Mouse (Mus musculus): Measurements from ENCODE around the gene Ccdc13.

Ccdc13 gene

GRCm38 (mm10) chr9:121760271-121761090 lies 78.8 kb downstream of the Ccdc13 start:
- no peak for DNase-seq (ENCODE audit: low read depth, low spot score)

- DNase-seq (ENCODE audit: low read depth, low spot score): no peak
Observed at GRCm38 (mm10) chr9:121759091-121760081, 79.9 kb downstream of the Ccdc13 start, which contains the start of gene Zfp651. TSS of gene Zfp651 (plus strand) at chr9:121759330.

GRCm38 (mm10) chr9:121757835-121758814 lies 81.1 kb downstream of the Ccdc13 start:
- no peak for DNase-seq (ENCODE audit: low read depth, low spot score)

- DNase-seq (ENCODE audit: low read depth, low spot score): no peak
Observed at GRCm38 (mm10) chr9:121757432-121757831, 81.8 kb downstream of the Ccdc13 start.

- DNase-seq (ENCODE audit: low read depth, low spot score): no peak
Observed at GRCm38 (mm10) chr9:121756785-121757184, 82.5 kb downstream of the Ccdc13 start.

GRCm38 (mm10) chr9:121754624-121755023 lies 84.6 kb downstream of the Ccdc13 start:
- no peak for DNase-seq (ENCODE audit: low read depth, low spot score)

DNA sequence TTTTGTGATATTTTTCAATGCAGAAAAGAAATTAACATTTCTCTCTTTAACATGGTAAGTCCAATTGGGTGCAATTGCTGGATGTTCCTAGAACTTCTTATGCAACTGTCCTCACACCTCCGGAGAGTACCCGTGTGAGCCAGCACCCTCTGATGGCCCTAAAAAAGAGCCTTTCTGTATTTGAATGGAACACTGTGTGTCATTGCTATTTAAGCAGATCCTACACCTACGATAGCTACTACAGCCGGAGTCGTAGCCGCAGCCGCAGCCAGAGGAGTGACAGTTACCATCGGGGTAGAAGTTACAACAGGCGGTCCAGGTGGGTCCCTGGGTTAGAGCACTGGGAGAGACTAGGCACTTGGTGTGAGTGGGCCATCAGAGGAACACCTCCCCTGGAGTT lies 86.5 kb downstream of the Ccdc13 start:
- no peak for DNase-seq (ENCODE audit: low read depth, low spot score)

Measured in c-Kit-negative CD71-positive TER-119-positive erythroid progenitor cells, embryonic 14.5 days (primary cell).